Mouse (Mus musculus) testis, adult 2 months (tissue): ENCODE data around the gene Olfml2b.

ENCODE experiments used
- CTCF ChIP-seq: fragments of 200-500 bp; IDR thresholded peaks from 2 replicates; pipeline ENCODE4 v1.5.1; 2012; ENCODE audit warnings: low read depth, mild to moderate bottlenecking, inconsistent platforms, low read length, moderate library complexity; ENCODE audit not compliant: control insufficient read depth, insufficient read depth, insufficient replicate concordance
- POLR2A ChIP-seq: fragments of 200-500 bp; IDR thresholded peaks from 2 replicates; pipeline ENCODE4 v1.6.1; 2012; ENCODE audit warnings: low read depth, mild to moderate bottlenecking, inconsistent platforms, low read length, moderate library complexity; ENCODE audit not compliant: control insufficient read depth

DNA sequence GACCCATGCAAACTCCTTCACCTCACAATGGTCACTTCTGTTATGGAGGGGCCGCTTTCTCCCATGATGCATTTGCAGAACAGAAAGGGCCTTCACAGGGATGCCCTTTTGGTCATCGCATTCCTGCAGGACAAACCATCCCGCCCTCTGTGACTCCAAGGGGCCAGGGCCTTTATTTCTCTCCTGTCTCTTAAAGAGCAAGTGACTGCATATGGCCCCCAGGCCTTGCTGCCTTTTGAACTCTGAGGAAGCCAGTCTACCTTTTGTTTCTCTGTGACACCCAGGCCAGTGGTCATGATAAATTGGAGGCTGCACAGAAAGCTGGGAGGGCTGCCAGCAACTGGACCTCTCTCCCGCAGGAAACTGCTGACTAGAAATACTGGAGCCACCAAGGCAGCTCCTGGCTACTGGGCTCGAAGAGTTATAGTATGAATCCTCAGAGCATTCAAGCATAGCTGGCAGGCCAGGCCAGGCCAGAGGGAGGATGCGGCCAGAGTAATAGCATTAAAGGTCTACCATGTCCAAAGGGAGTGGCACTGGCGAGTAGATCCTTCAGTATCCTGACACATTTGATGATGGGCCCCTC, 53.5 kb downstream of the Olfml2b start:
- TF ChIP-seq CTCF (no peak), POLR2A (no peak)
